In the genomic region with DNA sequence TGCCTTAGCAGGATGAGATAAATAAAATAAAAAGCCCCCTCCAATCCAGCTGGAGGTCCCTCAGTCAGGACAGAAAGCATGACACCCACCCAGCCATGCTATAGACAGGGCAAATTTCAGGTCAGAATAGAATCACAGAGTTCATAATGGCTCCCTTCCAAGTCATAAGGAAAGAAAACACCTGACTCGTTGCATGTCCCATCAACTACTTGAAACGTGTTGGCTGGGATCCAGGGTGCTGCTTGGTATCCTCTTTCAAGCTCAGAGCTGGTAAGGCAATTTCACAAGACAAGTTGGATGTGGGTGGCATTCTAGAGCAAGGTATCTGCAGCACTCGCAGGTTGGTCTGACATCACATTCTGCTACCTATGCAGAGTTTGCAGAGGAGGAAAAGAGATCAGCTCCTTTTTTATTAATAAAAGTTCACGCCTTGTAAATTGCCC, we compare ENCODE assay signal across 8 mouse cellular contexts.
DNase-seq lines count a peak whose midpoint lies in the region; ATAC-seq and TF ChIP-seq lines count a peak whose summit lies in the region.

No protein-coding gene starts in this region.

- H3K27ac ChIP-seq in forebrain, embryonic 12.5 days = no peak overlapping the region
- no peak overlapping the region for H3K27ac ChIP-seq in forebrain, embryonic 11.5 days (ENCODE audit: low read depth, low read length)
- no peak overlapping the region for H3K27ac ChIP-seq in midbrain, embryonic 12.5 days (replicated peaks)
- no peak overlapping the region for H3K27ac ChIP-seq in midbrain, embryonic 15.5 days
- H3K27ac ChIP-seq in kidney, postnatal 0 days = no peak overlapping the region

- H3K4me1 ChIP-seq in forebrain, embryonic 12.5 days = no peaks in the 10 kb centered on the region
- H3K4me1 ChIP-seq in forebrain, embryonic 11.5 days (replicated peaks; ENCODE audit: control insufficient read depth, insufficient read depth, low read length) = no peaks in the 10 kb centered on the region
- 0 out of 2 replicates have a peak, but pooled peaks cover 3% of the 10 kb centered on the region for H3K4me1 ChIP-seq in midbrain, embryonic 12.5 days
- H3K4me1 ChIP-seq in midbrain, embryonic 15.5 days = no peaks in the 10 kb centered on the region
- no peaks in the 10 kb centered on the region for H3K4me1 ChIP-seq in kidney, postnatal 0 days (replicated peaks; ENCODE audit: insufficient read depth, low read length)

- DNase-seq in forebrain, embryonic 11.5 days (ENCODE audit: low spot score) = no peak
- peak; percentile 53 for DNase-seq in kidney, postnatal 0 days (ENCODE audit: low spot score)
- DNase-seq in right cerebral cortex, postnatal 25 days = peak; percentile 13
- no peak for DNase-seq in urinary bladder, postnatal 4 days (ENCODE audit: low spot score in 2 of 2)
- no peak for DNase-seq in gastrocnemius, adult 8-10 months (ENCODE audit: low spot score in 2 of 2)

- ATAC-seq in forebrain, embryonic 12.5 days (ENCODE audit: low FRiP score) = peak; percentile 51; the same call in 1 of the 2 replicates
- ATAC-seq in forebrain, embryonic 11.5 days (replicated peaks; ENCODE audit: low FRiP score) = no peak
- peak; percentile 44; the same call in 1 of the 2 replicates for ATAC-seq in midbrain, embryonic 12.5 days (ENCODE audit: low FRiP score, low read depth)
- no peak for ATAC-seq in midbrain, embryonic 15.5 days (replicated peaks)
- ATAC-seq in kidney, postnatal 0 days (replicated peaks; ENCODE audit: low FRiP score, low read depth) = peak; percentile 49

- TF ChIP-seq CTCF in kidney, postnatal 0 days (IDR thresholded peaks at IDR 0.05; ENCODE audit: low read depth) = no peak

- no peaks in the 10 kb centered on the region for H3K9me3 ChIP-seq in forebrain, embryonic 12.5 days
- H3K9me3 ChIP-seq in forebrain, embryonic 11.5 days (ENCODE audit: control insufficient read depth, low read length) = no peaks in the 10 kb centered on the region
- no peaks in the 10 kb centered on the region for H3K9me3 ChIP-seq in midbrain, embryonic 12.5 days
- H3K9me3 ChIP-seq in midbrain, embryonic 15.5 days = no peaks in the 10 kb centered on the region
- no peaks in the 10 kb centered on the region for H3K9me3 ChIP-seq in kidney, postnatal 0 days (replicated peaks; ENCODE audit: low read length)

- no peak overlapping the region for H3K4me2 ChIP-seq in forebrain, embryonic 12.5 days
- no peak overlapping the region for H3K4me2 ChIP-seq in forebrain, embryonic 11.5 days (ENCODE audit: low read depth, low read length, severe bottlenecking)
- no peak overlapping the region for H3K4me2 ChIP-seq in midbrain, embryonic 12.5 days (replicated peaks)
- no peak overlapping the region for H3K4me2 ChIP-seq in midbrain, embryonic 15.5 days
- H3K4me2 ChIP-seq in kidney, postnatal 0 days (ENCODE audit: low read length) = 0 out of 2 replicates have a peak overlapping the region, but pooled peaks have one; percentile 4

- H3K4me3 ChIP-seq in forebrain, embryonic 12.5 days (replicated peaks) = no peak overlapping the region
- H3K4me3 ChIP-seq in forebrain, embryonic 11.5 days (ENCODE audit: low read depth, low read length) = no peak overlapping the region
- H3K4me3 ChIP-seq in midbrain, embryonic 12.5 days = no peak overlapping the region
- H3K4me3 ChIP-seq in midbrain, embryonic 15.5 days = no peak overlapping the region
- no peak overlapping the region for H3K4me3 ChIP-seq in kidney, postnatal 0 days (replicated peaks; ENCODE audit: low read depth, low read length)

- no peaks in the 10 kb centered on the region for H3K36me3 ChIP-seq in forebrain, embryonic 12.5 days (replicated peaks)
- no peaks in the 10 kb centered on the region for H3K36me3 ChIP-seq in forebrain, embryonic 11.5 days (ENCODE audit: control insufficient read depth, insufficient read depth, low read length)
- H3K36me3 ChIP-seq in midbrain, embryonic 12.5 days = no peaks in the 10 kb centered on the region
- H3K36me3 ChIP-seq in midbrain, embryonic 15.5 days (replicated peaks) = no peaks in the 10 kb centered on the region
- H3K36me3 ChIP-seq in kidney, postnatal 0 days (ENCODE audit: insufficient read depth, low read length) = no peaks in the 10 kb centered on the region

- H3K9ac ChIP-seq in forebrain, embryonic 12.5 days = no peak overlapping the region
- H3K9ac ChIP-seq in forebrain, embryonic 11.5 days (ENCODE audit: low read length) = no peak overlapping the region
- H3K9ac ChIP-seq in midbrain, embryonic 12.5 days (replicated peaks) = no peak overlapping the region
- no peak overlapping the region for H3K9ac ChIP-seq in midbrain, embryonic 15.5 days
- H3K9ac ChIP-seq in kidney, postnatal 0 days (ENCODE audit: low read depth, low read length) = no peak overlapping the region

- H3K27me3 ChIP-seq in forebrain, embryonic 12.5 days = no peaks in the 10 kb centered on the region
- H3K27me3 ChIP-seq in forebrain, embryonic 11.5 days (ENCODE audit: control insufficient read depth, insufficient read depth, low read length) = no peaks in the 10 kb centered on the region
- H3K27me3 ChIP-seq in midbrain, embryonic 12.5 days = 0 out of 2 replicates have a peak, but pooled peaks cover 7% of the 10 kb centered on the region
- no peaks in the 10 kb centered on the region for H3K27me3 ChIP-seq in midbrain, embryonic 15.5 days (replicated peaks)
- H3K27me3 ChIP-seq in kidney, postnatal 0 days (ENCODE audit: insufficient read depth, low read length) = no peaks in the 10 kb centered on the region

- 65% methylated on average over 4 of the region's 4 CpGs for WGBS in forebrain, embryonic 12.5 days
- WGBS in forebrain, embryonic 11.5 days = 75% methylated on average over 4 of the region's 4 CpGs
- WGBS in midbrain, embryonic 12.5 days = 72% methylated on average over 4 of the region's 4 CpGs
- 67% methylated on average over 4 of the region's 4 CpGs for WGBS in midbrain, embryonic 15.5 days
- WGBS in kidney, postnatal 0 days = 36% methylated on average over 4 of the region's 4 CpGs

Comparison
In these comparisons a context has a peak if more than half of its experiments do, and no peak if none do; other contexts are left out.
1. ATAC-seq: peak in forebrain, embryonic 12.5 days (single experiment), midbrain, embryonic 12.5 days (single experiment) and kidney, postnatal 0 days (single experiment); none in forebrain, embryonic 11.5 days (single experiment) and midbrain, embryonic 15.5 days (single experiment).
2. DNase-seq: peak in kidney, postnatal 0 days (single experiment) and right cerebral cortex, postnatal 25 days (single experiment); none in forebrain, embryonic 11.5 days (single experiment), urinary bladder, postnatal 4 days (0 of 2) and gastrocnemius, adult 8-10 months (0 of 2).